Mouse (Mus musculus) left cerebral cortex, postnatal 14 days (tissue): ENCODE measurements around the gene Mettl2. TPM values are rescaled to one million over a fixed set of nuclear protein-coding genes. Genes with fewer than 3 reads are reported as not detected.

Experiments
- DNase-seq, 2 experiments: peaks; one replicate each; pipeline ENCODE4 v3.0.0; 2021 to 2022; ENCODE audit warnings: low spot score in 2 of 2, mixed read lengths in 1 of 2
- intact Hi-C: fragments of 180-260 bp; cut with DNase I; formaldehyde crosslinking; loops from one replicate; pipeline ENCODE4 v1.15.1; 2025
- total RNA-seq, 2 experiments: library from RNA; stranded (reverse); gene quantifications; 2 replicates each; pipeline ENCODE4 v1.2.3; 2021

Gene Mettl2
- total RNA-seq, 2 experiments from 2014 or later = 17.2 to 17.4 TPM

DNA sequence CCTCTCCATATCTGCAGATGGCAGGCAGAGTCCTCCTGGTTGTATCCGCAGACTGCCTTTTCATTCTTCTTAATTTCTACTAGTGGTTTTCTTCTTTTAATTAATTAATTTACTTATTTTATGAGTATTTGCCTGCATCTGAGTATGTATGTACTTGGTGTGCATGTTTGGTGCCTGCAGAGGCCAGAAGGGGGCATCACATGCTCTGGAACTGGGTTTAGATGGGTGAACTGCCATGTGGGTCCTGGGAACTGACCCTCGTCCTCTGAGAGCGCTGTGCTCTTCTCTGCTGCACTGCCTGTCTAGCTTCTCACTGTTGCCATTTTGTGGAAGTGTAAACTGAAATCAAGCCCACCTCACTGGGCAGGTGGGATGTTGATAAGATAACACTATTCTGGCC lies 58.5 kb downstream of the Mettl2 start:
- intact Hi-C loops = no loop called here
- DNase-seq = no peak

Other genes starting within 250 kb of the Mettl2 start
- gene Efcab3, start 62.8 kb upstream of the Mettl2 start, total RNA-seq = under 1 TPM; 0.95 to 0.97 TPM
- gene Gm10842, start 20.5 kb downstream of the Mettl2 start, total RNA-seq = not detected
- 10 to 100 TPM; 43.2 to 48.6 TPM for gene Tlk2, start 52.4 kb downstream of the Mettl2 start, total RNA-seq
- 10 to 100 TPM in 1 of 2 experiments, 1 to 10 TPM in 1; 8.9 to 10.1 TPM for gene Mrc2, start 166.2 kb downstream of the Mettl2 start, total RNA-seq